Mouse (Mus musculus) embryonic facial prominence, embryonic 10.5 days (tissue): ENCODE data around the gene Pde5a. TPM values are rescaled to one million over a fixed set of nuclear protein-coding genes. Genes with fewer than 3 reads are reported as not detected.

Experiments
- DNase-seq: peaks from one replicate; pipeline ENCODE4 v3.0.0-alpha.2; 2017; ENCODE audit warnings: low spot score
- H3K27ac ChIP-seq: fragments of 300-500 bp; sonication (generic); replicated peaks from 2 replicates; pipeline ENCODE4 v1.5.1; 2016; ENCODE audit warnings: mild to moderate bottlenecking
- H3K27me3 ChIP-seq: fragments of 300-500 bp; sonication (generic); replicated peaks from 2 replicates; pipeline ENCODE4 v1.6.1; 2016; ENCODE audit warnings: low read depth, mild to moderate bottlenecking; ENCODE audit not compliant: poor library complexity, severe bottlenecking
- H3K36me3 ChIP-seq: fragments of 300-500 bp; sonication (generic); replicated peaks from 2 replicates; pipeline ENCODE4 v1.6.1; 2016; ENCODE audit warnings: mild to moderate bottlenecking, moderate library complexity
- H3K4me1 ChIP-seq: fragments of 300-500 bp; sonication (generic); 2 replicates; pipeline ENCODE4 v1.6.1; 2016
- H3K4me3 ChIP-seq: fragments of 300-500 bp; sonication (generic); 2 replicates; pipeline ENCODE4 v1.5.1; 2016; ENCODE audit warnings: mild to moderate bottlenecking, moderate library complexity
- H3K9me3 ChIP-seq: fragments of 300-500 bp; sonication (generic); 2 replicates; pipeline ENCODE4 v1.6.1; 2016; ENCODE audit warnings: mild to moderate bottlenecking
- WGBS: fragments of 180-500 bp; shearing (Covaris S2); methylation state at CpG from one replicate; pipeline ENCODE4 v1.1.7; 2016; 5-methylcytosine and 5-hydroxymethylcytosine counted together
- polyA plus RNA-seq: library from polyadenylated mRNA; unstranded; fragments of >200 nt; fragmentation: Nextera tagmentation; extraction: Ambion mirVana; gene quantifications from 2 replicates; pipeline ENCODE4 v1.2.1, GENCODE M21; 2016

Pde5a gene
- polyA plus RNA-seq, 1 experiment from 2014 or later: 3.2 TPM

GRCm38 (mm10) chr3:122729601-122729959 lies 833 bp downstream of the Pde5a start:
- peak overlapping the region; percentile 92 for H3K27ac ChIP-seq
- peaks cover 20% of the 10 kb centered on the region for H3K4me1 ChIP-seq
- no peaks in the 10 kb centered on the region for H3K9me3 ChIP-seq
- H3K27me3 ChIP-seq: peaks cover 14% of the 10 kb centered on the region
- H3K4me3 ChIP-seq: peak overlapping the region; percentile 75
- H3K36me3 ChIP-seq: no peaks in the 10 kb centered on the region
- peak; percentile 81 for DNase-seq
- WGBS: under 1% methylated on average over 22 of the region's 22 CpGs

GRCm38 (mm10) chr3:122729960-122730740 lies 1.4 kb downstream of the Pde5a start:
- peak overlapping the region; percentile 75 for H3K4me3 ChIP-seq
- no peaks in the 10 kb centered on the region for H3K36me3 ChIP-seq
- H3K27ac ChIP-seq: peak overlapping the region; percentile 92
- H3K9me3 ChIP-seq: no peaks in the 10 kb centered on the region
- under 1% methylated on average over 92 of the region's 92 CpGs for WGBS
- peak; percentile 87 for DNase-seq
- peaks cover 14% of the 10 kb centered on the region for H3K27me3 ChIP-seq
- H3K4me1 ChIP-seq: peaks cover 20% of the 10 kb centered on the region

- H3K4me1 ChIP-seq: peaks cover 20% of the 10 kb centered on the region
- DNase-seq: no peak
- H3K27ac ChIP-seq: peak overlapping the region; percentile 92
- H3K9me3 ChIP-seq: no peaks in the 10 kb centered on the region
- no peaks in the 10 kb centered on the region for H3K36me3 ChIP-seq
- H3K4me3 ChIP-seq: peak overlapping the region; percentile 75
- H3K27me3 ChIP-seq: peaks cover 14% of the 10 kb centered on the region
- WGBS: 2% methylated on average over 13 of the region's 13 CpGs
These were observed 2.0 kb downstream of the Pde5a start for GRCm38 (mm10) chr3:122730741-122731235.

GRCm38 (mm10) chr3:122733806-122734205 lies 5.1 kb downstream of the Pde5a start:
- Histone ChIP-seq H3K9me3 (no peaks in the 10 kb centered on the region), H3K27me3 (peaks cover 14% of the 10 kb centered on the region), H3K4me1 (peaks cover 17% of the 10 kb centered on the region), H3K36me3 (no peaks in the 10 kb centered on the region), H3K4me3 (no peak overlapping the region), H3K27ac (no peak overlapping the region)
- no peak for DNase-seq
- 72% methylated on average over 3 of the region's 3 CpGs for WGBS

GRCm38 (mm10) chr3:122734329-122734728 lies 5.6 kb downstream of the Pde5a start:
- no peak for DNase-seq
- H3K27ac ChIP-seq: no peak overlapping the region
- peaks cover 14% of the 10 kb centered on the region for H3K27me3 ChIP-seq
- no peaks in the 10 kb centered on the region for H3K36me3 ChIP-seq
- peaks cover 15% of the 10 kb centered on the region for H3K4me1 ChIP-seq
- H3K4me3 ChIP-seq: no peak overlapping the region
- 78% methylated on average over 6 of the region's 6 CpGs for WGBS
- H3K9me3 ChIP-seq: no peaks in the 10 kb centered on the region

GRCm38 (mm10) chr3:122739460-122739859 lies 10.7 kb downstream of the Pde5a start:
- H3K4me3 ChIP-seq: no peak overlapping the region
- H3K9me3 ChIP-seq: peaks cover 4% of the 10 kb centered on the region; the same call in 1 of the 2 replicates
- no peak for DNase-seq
- H3K4me1 ChIP-seq: no peaks in the 10 kb centered on the region
- H3K27me3 ChIP-seq: no peaks in the 10 kb centered on the region
- 98% methylated on average over 15 of the region's 15 CpGs for WGBS
- H3K36me3 ChIP-seq: peaks cover 4% of the 10 kb centered on the region; the same call in 1 of the 2 replicates
- H3K27ac ChIP-seq: no peak overlapping the region

- no peak for DNase-seq
- H3K27me3 ChIP-seq: no peaks in the 10 kb centered on the region
- peaks cover 23% of the 10 kb centered on the region for H3K36me3 ChIP-seq
- H3K4me1 ChIP-seq: no peaks in the 10 kb centered on the region
- WGBS: 83% methylated on average over 3 of the region's 3 CpGs
- no peak overlapping the region for H3K27ac ChIP-seq
- H3K4me3 ChIP-seq: no peak overlapping the region
- peaks cover 18% of the 10 kb centered on the region; the same call in 1 of the 2 replicates for H3K9me3 ChIP-seq
These were observed 15.5 kb downstream of the Pde5a start for GRCm38 (mm10) chr3:122744265-122744664.

GRCm38 (mm10) chr3:122747921-122748700 lies 19.4 kb downstream of the Pde5a start:
- Histone ChIP-seq H3K27ac (no peak overlapping the region), H3K36me3 (peaks cover 22% of the 10 kb centered on the region), H3K9me3 (peaks cover 14% of the 10 kb centered on the region; the same call in 1 of the 2 replicates), H3K27me3 (no peaks in the 10 kb centered on the region), H3K4me1 (no peaks in the 10 kb centered on the region), H3K4me3 (no peak overlapping the region)
- DNase-seq: no peak
- 87% methylated on average over 9 of the region's 9 CpGs for WGBS

GRCm38 (mm10) chr3:122763240-122763761 lies 34.6 kb downstream of the Pde5a start:
- peak overlapping the region; percentile 51 for H3K27ac ChIP-seq
- no peak for DNase-seq
- 87% methylated on average over 8 of the region's 8 CpGs for WGBS
- H3K4me3 ChIP-seq: no peak overlapping the region
- peaks cover 12% of the 10 kb centered on the region for H3K36me3 ChIP-seq
- H3K9me3 ChIP-seq: no peaks in the 10 kb centered on the region
- no peaks in the 10 kb centered on the region for H3K27me3 ChIP-seq
- H3K4me1 ChIP-seq: peaks cover 10% of the 10 kb centered on the region

GRCm38 (mm10) chr3:122763768-122764167 lies 35.0 kb downstream of the Pde5a start:
- no peaks in the 10 kb centered on the region for H3K9me3 ChIP-seq
- no peak overlapping the region for H3K4me3 ChIP-seq
- peak; percentile 32 for DNase-seq
- H3K4me1 ChIP-seq: peaks cover 10% of the 10 kb centered on the region
- H3K27ac ChIP-seq: peak overlapping the region; percentile 51; the same call in 1 of the 2 replicates
- peaks cover 12% of the 10 kb centered on the region for H3K36me3 ChIP-seq
- 57% methylated on average over 14 of the region's 14 CpGs for WGBS
- no peaks in the 10 kb centered on the region for H3K27me3 ChIP-seq

GRCm38 (mm10) chr3:122766930-122767329 lies 38.2 kb downstream of the Pde5a start:
- 74% methylated on average over 4 of the region's 4 CpGs for WGBS
- Histone ChIP-seq H3K27me3 (no peaks in the 10 kb centered on the region), H3K4me3 (no peak overlapping the region), H3K27ac (no peak overlapping the region), H3K9me3 (no peaks in the 10 kb centered on the region), H3K4me1 (peaks cover 10% of the 10 kb centered on the region), H3K36me3 (peaks cover 8% of the 10 kb centered on the region)
- no peak for DNase-seq

GRCm38 (mm10) chr3:122767841-122768240 lies 39.1 kb downstream of the Pde5a start:
- H3K36me3 ChIP-seq: no peaks in the 10 kb centered on the region
- DNase-seq: no peak
- no peak overlapping the region for H3K4me3 ChIP-seq
- H3K9me3 ChIP-seq: no peaks in the 10 kb centered on the region
- H3K27ac ChIP-seq: no peak overlapping the region
- H3K4me1 ChIP-seq: peaks cover 10% of the 10 kb centered on the region
- no peaks in the 10 kb centered on the region for H3K27me3 ChIP-seq
- 82% methylated on average over 5 of the region's 5 CpGs for WGBS
